Mouse (Mus musculus): Measurements from ENCODE around the gene Map9. TPM values are rescaled to one million over a fixed set of nuclear protein-coding genes. Genes with fewer than 3 reads are reported as not detected.
"Not testable (repeated sequence)": the region's sequence is repeated elsewhere in the genome, so short reads cannot be mapped to it uniquely, and the experiment has no call there.

Gene Map9
- 0.76 and 0.99 TPM in 2 replicates for polyA plus RNA-seq (2012; rRNA removed)

GRCm38 (mm10) chr3:82357797-82358524 is at the start of gene Map9:
Map9 (plus strand) TSS chr3:82358044.
- Histone ChIP-seq H3K27ac (ENCODE audit: control insufficient read depth, insufficient read depth, low read depth, low read length) (peak within 1 kb of the TSS; percentile 50), H3K4me3 (ENCODE audit: control insufficient read depth, low read depth, low read length) (peak within 1 kb of the TSS; percentile 89), H3K36me3 (ENCODE audit: control insufficient read depth, insufficient read depth, low read length) (no peaks in the 10 kb centered on the region), H3K27me3 (ENCODE audit: control insufficient read depth, insufficient read depth, low read length) (no peaks in the 10 kb centered on the region), H3K4me1 (ENCODE audit: control insufficient read depth, insufficient read depth, low read length) (peaks cover 3% of the 10 kb centered on the region)
- no peak for TF ChIP-seq CTCF (IDR thresholded peaks at IDR 0.05; ENCODE audit: control insufficient read depth, insufficient read depth, insufficient replicate concordance, low read depth, low read length)
- peak; percentile 47; the same call in 1 of the 2 replicates for TF ChIP-seq POLR2A (IDR thresholded peaks at IDR 0.05; ENCODE audit: control insufficient read depth, low read depth, low read length)

- no peaks in the 10 kb centered on the region for H3K4me1 ChIP-seq (ENCODE audit: control insufficient read depth, insufficient read depth, low read length)
- H3K27me3 ChIP-seq (ENCODE audit: control insufficient read depth, insufficient read depth, low read length) = no peaks in the 10 kb centered on the region
- no peak overlapping the region for H3K27ac ChIP-seq (ENCODE audit: control insufficient read depth, insufficient read depth, low read depth, low read length)
- no peak overlapping the region for H3K4me3 ChIP-seq (ENCODE audit: control insufficient read depth, low read depth, low read length)
- no peaks in the 10 kb centered on the region for H3K36me3 ChIP-seq (ENCODE audit: control insufficient read depth, insufficient read depth, low read length)
- TF ChIP-seq CTCF (IDR thresholded peaks at IDR 0.05; ENCODE audit: control insufficient read depth, insufficient read depth, insufficient replicate concordance, low read depth, low read length) (no peak), POLR2A (IDR thresholded peaks at IDR 0.05; ENCODE audit: control insufficient read depth, low read depth, low read length) (no peak)
These were observed 42.1 kb upstream of the Map9 start for GRCm38 (mm10) chr3:82315728-82316127.

- not testable (repeated sequence) for H3K4me1 ChIP-seq (ENCODE audit: control insufficient read depth, insufficient read depth, low read length); H3K27ac ChIP-seq (ENCODE audit: control insufficient read depth, insufficient read depth, low read depth, low read length); H3K4me3 ChIP-seq (ENCODE audit: control insufficient read depth, low read depth, low read length); H3K36me3 ChIP-seq (ENCODE audit: control insufficient read depth, insufficient read depth, low read length); H3K27me3 ChIP-seq (ENCODE audit: control insufficient read depth, insufficient read depth, low read length)
These were observed 31.1 kb upstream of the Map9 start for GRCm38 (mm10) chr3:82326736-82327135.

GRCm38 (mm10) chr3:82332067-82332466 is 25.8 kb upstream of the Map9 start:
- Histone ChIP-seq H3K4me1 (ENCODE audit: control insufficient read depth, insufficient read depth, low read length) (peaks cover 4% of the 10 kb centered on the region), H3K36me3 (ENCODE audit: control insufficient read depth, insufficient read depth, low read length) (no peaks in the 10 kb centered on the region), H3K4me3 (ENCODE audit: control insufficient read depth, low read depth, low read length) (no peak overlapping the region), H3K27ac (ENCODE audit: control insufficient read depth, insufficient read depth, low read depth, low read length) (no peak overlapping the region), H3K27me3 (ENCODE audit: control insufficient read depth, insufficient read depth, low read length) (no peaks in the 10 kb centered on the region)
- TF ChIP-seq CTCF (IDR thresholded peaks at IDR 0.05; ENCODE audit: control insufficient read depth, insufficient read depth, insufficient replicate concordance, low read depth, low read length) = no peak
- no peak for TF ChIP-seq POLR2A (IDR thresholded peaks at IDR 0.05; ENCODE audit: control insufficient read depth, low read depth, low read length)

- Histone ChIP-seq H3K36me3 (ENCODE audit: control insufficient read depth, insufficient read depth, low read length) (no peaks in the 10 kb centered on the region), H3K27me3 (ENCODE audit: control insufficient read depth, insufficient read depth, low read length) (no peaks in the 10 kb centered on the region), H3K4me3 (ENCODE audit: control insufficient read depth, low read depth, low read length) (no peak overlapping the region), H3K27ac (ENCODE audit: control insufficient read depth, insufficient read depth, low read depth, low read length) (no peak overlapping the region), H3K4me1 (ENCODE audit: control insufficient read depth, insufficient read depth, low read length) (peaks cover 4% of the 10 kb centered on the region)
- TF ChIP-seq CTCF (IDR thresholded peaks at IDR 0.05; ENCODE audit: control insufficient read depth, insufficient read depth, insufficient replicate concordance, low read depth, low read length) (no peak), POLR2A (IDR thresholded peaks at IDR 0.05; ENCODE audit: control insufficient read depth, low read depth, low read length) (no peak)
These were observed 25.3 kb upstream of the Map9 start for GRCm38 (mm10) chr3:82332536-82332935.

GRCm38 (mm10) chr3:82333128-82333969 is 24.5 kb upstream of the Map9 start:
- Histone ChIP-seq H3K4me3 (ENCODE audit: control insufficient read depth, low read depth, low read length) (no peak overlapping the region), H3K27ac (ENCODE audit: control insufficient read depth, insufficient read depth, low read depth, low read length) (no peak overlapping the region), H3K27me3 (ENCODE audit: control insufficient read depth, insufficient read depth, low read length) (no peaks in the 10 kb centered on the region), H3K4me1 (ENCODE audit: control insufficient read depth, insufficient read depth, low read length) (peaks cover 4% of the 10 kb centered on the region), H3K36me3 (ENCODE audit: control insufficient read depth, insufficient read depth, low read length) (no peaks in the 10 kb centered on the region)
- peak; percentile 90; the same call in 1 of the 2 replicates for TF ChIP-seq CTCF (IDR thresholded peaks at IDR 0.05; ENCODE audit: control insufficient read depth, insufficient read depth, insufficient replicate concordance, low read depth, low read length)
- no peak for TF ChIP-seq POLR2A (IDR thresholded peaks at IDR 0.05; ENCODE audit: control insufficient read depth, low read depth, low read length)

- H3K36me3 ChIP-seq (ENCODE audit: control insufficient read depth, insufficient read depth, low read length) = no peaks in the 10 kb centered on the region
- peaks cover 3% of the 10 kb centered on the region; the same call in 1 of the 2 replicates for H3K4me1 ChIP-seq (ENCODE audit: control insufficient read depth, insufficient read depth, low read length)
- no peak overlapping the region for H3K27ac ChIP-seq (ENCODE audit: control insufficient read depth, insufficient read depth, low read depth, low read length)
- H3K4me3 ChIP-seq (ENCODE audit: control insufficient read depth, low read depth, low read length) = peak overlapping the region; percentile 5; the same call in 1 of the 2 replicates
- H3K27me3 ChIP-seq (ENCODE audit: control insufficient read depth, insufficient read depth, low read length) = no peaks in the 10 kb centered on the region
- no peak for TF ChIP-seq POLR2A (IDR thresholded peaks at IDR 0.05; ENCODE audit: control insufficient read depth, low read depth, low read length)
These were observed 17.7 kb upstream of the Map9 start for GRCm38 (mm10) chr3:82340111-82340510.

Measured in testis, adult 2 months (tissue).